Mouse (Mus musculus) midbrain, embryonic 10.5 days (tissue): Measurements from ENCODE around the gene Ddx27. TPM values are rescaled to one million over a fixed set of nuclear protein-coding genes. Genes with fewer than 3 reads are reported as not detected.

Experiments
- DNase-seq: peaks from one replicate; pipeline ENCODE4 v3.0.0-alpha.2; 2017; ENCODE audit warnings: low spot score
- H3K27ac ChIP-seq: fragments of 300-500 bp; sonication (generic); replicated peaks from 2 replicates; pipeline ENCODE4 v1.5.1; 2016; ENCODE audit warnings: mild to moderate bottlenecking
- H3K27me3 ChIP-seq: fragments of 300-500 bp; sonication (generic); 2 replicates; pipeline ENCODE4 v1.6.1; 2016; ENCODE audit warnings: low read depth, mild to moderate bottlenecking; ENCODE audit not compliant: poor library complexity, severe bottlenecking
- H3K36me3 ChIP-seq: fragments of 300-500 bp; sonication (generic); 2 replicates; pipeline ENCODE4 v1.6.1; 2016; ENCODE audit warnings: mild to moderate bottlenecking, moderate library complexity
- H3K4me1 ChIP-seq: fragments of 300-500 bp; sonication (generic); 2 replicates; pipeline ENCODE4 v1.6.1; 2016
- H3K4me3 ChIP-seq: fragments of 300-500 bp; sonication (generic); 2 replicates; pipeline ENCODE4 v1.5.1; 2016; ENCODE audit warnings: mild to moderate bottlenecking, moderate library complexity
- H3K9me3 ChIP-seq: fragments of 300-500 bp; sonication (generic); replicated peaks from 2 replicates; pipeline ENCODE4 v1.6.1; 2016; ENCODE audit warnings: mild to moderate bottlenecking
- WGBS: fragments of 180-500 bp; shearing (Covaris S2); methylation state at CpG from one replicate; pipeline ENCODE4 v1.1.7; 2016; 5-methylcytosine and 5-hydroxymethylcytosine counted together
- polyA plus RNA-seq: library from polyadenylated mRNA; unstranded; fragments of >200 nt; fragmentation: Nextera tagmentation; extraction: Ambion mirVana; gene quantifications from 2 replicates; pipeline ENCODE4 v1.2.1, GENCODE M21; 2016

Gene Ddx27
- polyA plus RNA-seq, 1 experiment from 2014 or later, result 69.3 TPM

GRCm38 (mm10) chr2:167059960-167060359, 45.0 kb downstream of the Ddx27 start:
- Histone ChIP-seq H3K27ac (no peak overlapping the region), H3K9me3 (no peaks in the 10 kb centered on the region), H3K4me1 (peaks cover 33% of the 10 kb centered on the region), H3K4me3 (no peak overlapping the region), H3K36me3 (peaks cover 61% of the 10 kb centered on the region), H3K27me3 (no peaks in the 10 kb centered on the region)
- 64% methylated on average over 12 of the region's 12 CpGs for WGBS
- DNase-seq, result no peak

GRCm38 (mm10) chr2:167060360-167060759, 45.4 kb downstream of the Ddx27 start:
- Histone ChIP-seq H3K27ac (no peak overlapping the region), H3K4me3 (peak overlapping the region; percentile 16; the same call in 1 of the 2 replicates), H3K4me1 (peaks cover 37% of the 10 kb centered on the region), H3K9me3 (no peaks in the 10 kb centered on the region), H3K27me3 (no peaks in the 10 kb centered on the region), H3K36me3 (peaks cover 61% of the 10 kb centered on the region)
- DNase-seq, result no peak
- 72% methylated on average over 3 of the region's 3 CpGs for WGBS

- H3K27ac ChIP-seq, result no peak overlapping the region
- H3K4me1 ChIP-seq, result peaks cover 39% of the 10 kb centered on the region
- peaks cover 61% of the 10 kb centered on the region for H3K36me3 ChIP-seq
- no peaks in the 10 kb centered on the region for H3K9me3 ChIP-seq
- H3K27me3 ChIP-seq, result no peaks in the 10 kb centered on the region
- H3K4me3 ChIP-seq, result peak overlapping the region; percentile 82; the same call in 1 of the 2 replicates
- no peak for DNase-seq
Measured at GRCm38 (mm10) chr2:167060761-167061160, 45.8 kb downstream of the Ddx27 start.

- Histone ChIP-seq H3K36me3 (peaks cover 61% of the 10 kb centered on the region), H3K27me3 (no peaks in the 10 kb centered on the region), H3K27ac (peak overlapping the region; percentile 98), H3K4me3 (peak overlapping the region; percentile 82), H3K9me3 (no peaks in the 10 kb centered on the region), H3K4me1 (peaks cover 42% of the 10 kb centered on the region)
- WGBS, result 31% methylated on average over 11 of the region's 11 CpGs
- no peak for DNase-seq
Measured at GRCm38 (mm10) chr2:167061381-167062034, 46.5 kb downstream of the Ddx27 start.

- Histone ChIP-seq H3K27me3 (no peaks in the 10 kb centered on the region), H3K9me3 (no peaks in the 10 kb centered on the region), H3K27ac (peak overlapping the region; percentile 98), H3K4me1 (peaks cover 42% of the 10 kb centered on the region), H3K4me3 (peak overlapping the region; percentile 82), H3K36me3 (peaks cover 55% of the 10 kb centered on the region)
- peak; percentile 89 for DNase-seq
- WGBS, result under 1% methylated on average over 42 of the region's 60 CpGs
Measured at GRCm38 (mm10) chr2:167062497-167062911, 47.5 kb downstream of the Ddx27 start.

GRCm38 (mm10) chr2:167062965-167063880, 48.2 kb downstream of the Ddx27 start, which contains the start of gene Znfx1:
Gene Znfx1, minus strand, starts transcription at chr2:167063015.
- Histone ChIP-seq H3K36me3 (peaks cover 49% of the 10 kb centered on the region), H3K4me1 (peaks cover 42% of the 10 kb centered on the region), H3K27me3 (no peaks in the 10 kb centered on the region), H3K4me3 (peak within 1 kb of the TSS; percentile 82), H3K27ac (peak within 1 kb of the TSS; percentile 98), H3K9me3 (no peaks in the 10 kb centered on the region)
- WGBS, result under 1% methylated on average over 57 of the region's 57 CpGs
- DNase-seq, result peak; percentile 97

- no peak for DNase-seq
- no peaks in the 10 kb centered on the region for H3K9me3 ChIP-seq
- H3K4me1 ChIP-seq, result peaks cover 42% of the 10 kb centered on the region
- under 1% methylated on average over 7 of the region's 7 CpGs for WGBS
- H3K4me3 ChIP-seq, result peak overlapping the region; percentile 82
- peaks cover 43% of the 10 kb centered on the region for H3K36me3 ChIP-seq
- H3K27me3 ChIP-seq, result no peaks in the 10 kb centered on the region
- H3K27ac ChIP-seq, result peak overlapping the region; percentile 98
Measured at GRCm38 (mm10) chr2:167063906-167064496, 49.0 kb downstream of the Ddx27 start.

- peaks cover 38% of the 10 kb centered on the region for H3K4me1 ChIP-seq
- DNase-seq, result no peak
- no peaks in the 10 kb centered on the region for H3K27me3 ChIP-seq
- H3K9me3 ChIP-seq, result no peaks in the 10 kb centered on the region
- H3K36me3 ChIP-seq, result peaks cover 37% of the 10 kb centered on the region
- WGBS, result 30% methylated on average over 9 of the region's 9 CpGs
- H3K27ac ChIP-seq, result peak overlapping the region; percentile 98
- peak overlapping the region; percentile 82 for H3K4me3 ChIP-seq
Measured at GRCm38 (mm10) chr2:167064601-167065295, 49.8 kb downstream of the Ddx27 start.

- no peak overlapping the region for H3K27ac ChIP-seq
- no peaks in the 10 kb centered on the region for H3K27me3 ChIP-seq
- 67% methylated on average over 1 of the region's 1 CpGs for WGBS
- no peaks in the 10 kb centered on the region for H3K9me3 ChIP-seq
- no peak for DNase-seq
- peaks cover 33% of the 10 kb centered on the region for H3K36me3 ChIP-seq
- H3K4me3 ChIP-seq, result peak overlapping the region; percentile 82; the same call in 1 of the 2 replicates
- H3K4me1 ChIP-seq, result peaks cover 28% of the 10 kb centered on the region
Measured at GRCm38 (mm10) chr2:167066031-167066430, 51.0 kb downstream of the Ddx27 start.

GRCm38 (mm10) chr2:167066528-167067516, 51.8 kb downstream of the Ddx27 start:
- H3K27ac ChIP-seq, result no peak overlapping the region
- no peaks in the 10 kb centered on the region for H3K27me3 ChIP-seq
- H3K4me1 ChIP-seq, result peaks cover 25% of the 10 kb centered on the region
- no peaks in the 10 kb centered on the region for H3K9me3 ChIP-seq
- WGBS, result 37% methylated on average over 6 of the region's 6 CpGs
- peaks cover 33% of the 10 kb centered on the region for H3K36me3 ChIP-seq
- peak; percentile 42 for DNase-seq
- no peak overlapping the region for H3K4me3 ChIP-seq

- Histone ChIP-seq H3K27me3 (no peaks in the 10 kb centered on the region), H3K4me1 (peaks cover 25% of the 10 kb centered on the region), H3K9me3 (no peaks in the 10 kb centered on the region), H3K27ac (no peak overlapping the region), H3K36me3 (peaks cover 33% of the 10 kb centered on the region), H3K4me3 (no peak overlapping the region)
- DNase-seq, result no peak
- 51% methylated on average over 6 of the region's 6 CpGs for WGBS
Measured at GRCm38 (mm10) chr2:167067575-167067974, 52.6 kb downstream of the Ddx27 start.
